Mouse (Mus musculus): ENCODE results near the gene P2rx4. TPM values are rescaled to one million over a fixed set of nuclear protein-coding genes. Genes with fewer than 3 reads are reported as not detected.

Gene P2rx4
- polyA plus RNA-seq, 1 experiment from 2014 or later = 20.7 TPM

- Histone ChIP-seq H3K9me3 (ENCODE audit: control insufficient read depth, low read depth, low read length) (no peaks in the 10 kb centered on the region), H3K9ac (replicated peaks; ENCODE audit: low read depth, low read length) (no peak overlapping the region), H3K4me3 (ENCODE audit: low read depth, low read length) (no peak overlapping the region), H3K27me3 (ENCODE audit: control insufficient read depth, insufficient read depth, low read length) (no peaks in the 10 kb centered on the region), H3K36me3 (ENCODE audit: control insufficient read depth, insufficient read depth, low read length) (no peaks in the 10 kb centered on the region), H3K4me2 (replicated peaks; ENCODE audit: low read depth, low read length) (no peak overlapping the region), H3K4me1 (ENCODE audit: control insufficient read depth, insufficient read depth, low read length) (peaks cover 8% of the 10 kb centered on the region), H3K27ac (ENCODE audit: low read length) (no peak overlapping the region)
- ATAC-seq (ENCODE audit: insufficient number of reproducible peaks, insufficient read depth, low FRiP score, low read depth) = no peak
- WGBS = 88% methylated on average over 7 of the region's 7 CpGs
These were observed 19.8 kb downstream of the P2rx4 start for GRCm38 (mm10) chr5:122727096-122727495.

DNA sequence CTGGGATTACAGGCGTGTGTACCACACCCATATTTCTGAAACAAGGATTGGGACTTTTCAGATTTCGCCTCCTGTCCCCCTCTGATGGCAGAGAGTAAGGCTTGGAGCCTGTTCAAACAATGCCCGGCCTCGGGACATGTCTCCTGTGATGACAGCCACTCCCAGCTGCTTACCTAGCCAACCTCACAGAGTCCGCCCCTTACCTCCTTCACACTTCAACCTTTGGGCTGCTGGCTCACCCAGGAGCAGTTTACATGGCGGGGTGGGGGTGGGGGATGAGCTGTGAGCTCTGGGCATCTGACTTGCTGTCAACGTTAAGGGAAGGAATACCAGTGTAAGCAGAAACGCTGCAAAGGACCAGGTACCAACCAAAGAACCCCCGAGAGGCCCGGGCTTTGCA lies 23.4 kb downstream of the P2rx4 start:
- ATAC-seq (ENCODE audit: insufficient number of reproducible peaks, insufficient read depth, low FRiP score, low read depth) = no peak
- WGBS = 75% methylated on average over 10 of the region's 10 CpGs
- no peaks in the 10 kb centered on the region for H3K36me3 ChIP-seq (ENCODE audit: control insufficient read depth, insufficient read depth, low read length)
- no peak overlapping the region for H3K4me2 ChIP-seq (replicated peaks; ENCODE audit: low read depth, low read length)
- no peaks in the 10 kb centered on the region for H3K9me3 ChIP-seq (ENCODE audit: control insufficient read depth, low read depth, low read length)
- peaks cover 15% of the 10 kb centered on the region for H3K4me1 ChIP-seq (ENCODE audit: control insufficient read depth, insufficient read depth, low read length)
- H3K27me3 ChIP-seq (ENCODE audit: control insufficient read depth, insufficient read depth, low read length) = no peaks in the 10 kb centered on the region
- no peak overlapping the region for H3K27ac ChIP-seq (ENCODE audit: low read length)
- no peak overlapping the region for H3K9ac ChIP-seq (replicated peaks; ENCODE audit: low read depth, low read length)
- no peak overlapping the region for H3K4me3 ChIP-seq (ENCODE audit: low read depth, low read length)

- Histone ChIP-seq H3K36me3 (ENCODE audit: control insufficient read depth, insufficient read depth, low read length) (no peaks in the 10 kb centered on the region), H3K4me1 (ENCODE audit: control insufficient read depth, insufficient read depth, low read length) (peaks cover 15% of the 10 kb centered on the region), H3K27me3 (ENCODE audit: control insufficient read depth, insufficient read depth, low read length) (no peaks in the 10 kb centered on the region), H3K27ac (ENCODE audit: low read length) (peak overlapping the region; percentile 67; the same call in 1 of the 2 replicates), H3K9ac (replicated peaks; ENCODE audit: low read depth, low read length) (no peak overlapping the region), H3K9me3 (ENCODE audit: control insufficient read depth, low read depth, low read length) (no peaks in the 10 kb centered on the region), H3K4me3 (ENCODE audit: low read depth, low read length) (no peak overlapping the region), H3K4me2 (replicated peaks; ENCODE audit: low read depth, low read length) (no peak overlapping the region; the same call in 1 of the 2 replicates)
- 76% methylated on average over 8 of the region's 8 CpGs for WGBS
- no peak for ATAC-seq (ENCODE audit: insufficient number of reproducible peaks, insufficient read depth, low FRiP score, low read depth)
These were observed 24.0 kb downstream of the P2rx4 start for GRCm38 (mm10) chr5:122731321-122731720.

GRCm38 (mm10) chr5:122731991-122732673 lies 24.8 kb downstream of the P2rx4 start:
- peak overlapping the region; percentile 85 for H3K27ac ChIP-seq (ENCODE audit: low read length)
- peak; percentile 56; the same call in 1 of the 2 replicates for ATAC-seq (ENCODE audit: insufficient number of reproducible peaks, insufficient read depth, low FRiP score, low read depth)
- no peak overlapping the region for H3K4me3 ChIP-seq (ENCODE audit: low read depth, low read length)
- no peaks in the 10 kb centered on the region for H3K27me3 ChIP-seq (ENCODE audit: control insufficient read depth, insufficient read depth, low read length)
- peaks cover 15% of the 10 kb centered on the region for H3K4me1 ChIP-seq (ENCODE audit: control insufficient read depth, insufficient read depth, low read length)
- H3K4me2 ChIP-seq (replicated peaks; ENCODE audit: low read depth, low read length) = no peak overlapping the region; the same call in 1 of the 2 replicates
- no peak overlapping the region for H3K9ac ChIP-seq (replicated peaks; ENCODE audit: low read depth, low read length)
- H3K36me3 ChIP-seq (ENCODE audit: control insufficient read depth, insufficient read depth, low read length) = no peaks in the 10 kb centered on the region
- 17% methylated on average over 15 of the region's 15 CpGs for WGBS
- no peaks in the 10 kb centered on the region for H3K9me3 ChIP-seq (ENCODE audit: control insufficient read depth, low read depth, low read length)

GRCm38 (mm10) chr5:122733881-122734280 lies 26.5 kb downstream of the P2rx4 start:
- 51% methylated on average over 17 of the region's 17 CpGs for WGBS
- Histone ChIP-seq H3K27me3 (ENCODE audit: control insufficient read depth, insufficient read depth, low read length) (no peaks in the 10 kb centered on the region), H3K4me1 (ENCODE audit: control insufficient read depth, insufficient read depth, low read length) (peaks cover 15% of the 10 kb centered on the region), H3K9me3 (ENCODE audit: control insufficient read depth, low read depth, low read length) (no peaks in the 10 kb centered on the region), H3K9ac (replicated peaks; ENCODE audit: low read depth, low read length) (no peak overlapping the region), H3K4me3 (ENCODE audit: low read depth, low read length) (no peak overlapping the region), H3K36me3 (ENCODE audit: control insufficient read depth, insufficient read depth, low read length) (no peaks in the 10 kb centered on the region), H3K4me2 (replicated peaks; ENCODE audit: low read depth, low read length) (no peak overlapping the region), H3K27ac (ENCODE audit: low read length) (no peak overlapping the region)
- ATAC-seq (ENCODE audit: insufficient number of reproducible peaks, insufficient read depth, low FRiP score, low read depth) = no peak

DNA sequence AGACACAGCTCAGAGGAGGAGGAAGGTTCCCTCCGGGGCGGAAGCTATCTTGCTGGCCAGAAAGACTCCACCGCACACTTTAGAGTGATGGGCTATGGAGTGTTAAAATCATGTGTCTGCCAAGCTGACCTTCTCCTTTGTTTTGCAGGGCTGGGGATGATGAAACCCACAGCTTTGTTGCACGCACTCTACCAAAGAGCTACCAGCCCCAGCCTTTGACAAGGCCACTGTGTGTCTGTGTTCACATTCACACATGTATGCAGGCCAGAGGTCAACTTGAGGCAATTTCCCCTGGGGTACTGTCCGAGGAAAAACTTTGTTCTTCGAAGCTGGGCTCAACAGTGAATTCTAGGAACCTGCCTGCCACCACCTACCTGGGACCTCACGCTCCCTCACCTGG lies 28.5 kb downstream of the P2rx4 start:
- no peak overlapping the region for H3K4me3 ChIP-seq (ENCODE audit: low read depth, low read length)
- 90% methylated on average over 7 of the region's 7 CpGs for WGBS
- no peak overlapping the region for H3K9ac ChIP-seq (replicated peaks; ENCODE audit: low read depth, low read length)
- H3K36me3 ChIP-seq (ENCODE audit: control insufficient read depth, insufficient read depth, low read length) = no peaks in the 10 kb centered on the region
- no peak for ATAC-seq (ENCODE audit: insufficient number of reproducible peaks, insufficient read depth, low FRiP score, low read depth)
- peaks cover 15% of the 10 kb centered on the region for H3K4me1 ChIP-seq (ENCODE audit: control insufficient read depth, insufficient read depth, low read length)
- H3K9me3 ChIP-seq (ENCODE audit: control insufficient read depth, low read depth, low read length) = no peaks in the 10 kb centered on the region
- no peak overlapping the region for H3K27ac ChIP-seq (ENCODE audit: low read length)
- H3K4me2 ChIP-seq (replicated peaks; ENCODE audit: low read depth, low read length) = no peak overlapping the region
- H3K27me3 ChIP-seq (ENCODE audit: control insufficient read depth, insufficient read depth, low read length) = no peaks in the 10 kb centered on the region

- H3K4me3 ChIP-seq (ENCODE audit: low read depth, low read length) = no peak overlapping the region
- no peak overlapping the region for H3K4me2 ChIP-seq (replicated peaks; ENCODE audit: low read depth, low read length)
- no peaks in the 10 kb centered on the region for H3K9me3 ChIP-seq (ENCODE audit: control insufficient read depth, low read depth, low read length)
- H3K9ac ChIP-seq (replicated peaks; ENCODE audit: low read depth, low read length) = no peak overlapping the region
- no peaks in the 10 kb centered on the region for H3K27me3 ChIP-seq (ENCODE audit: control insufficient read depth, insufficient read depth, low read length)
- H3K27ac ChIP-seq (ENCODE audit: low read length) = no peak overlapping the region
- no peaks in the 10 kb centered on the region for H3K36me3 ChIP-seq (ENCODE audit: control insufficient read depth, insufficient read depth, low read length)
- ATAC-seq (ENCODE audit: insufficient number of reproducible peaks, insufficient read depth, low FRiP score, low read depth) = no peak
- WGBS = 88% methylated on average over 15 of the region's 15 CpGs
- peaks cover 10% of the 10 kb centered on the region for H3K4me1 ChIP-seq (ENCODE audit: control insufficient read depth, insufficient read depth, low read length)
These were observed 29.4 kb downstream of the P2rx4 start for GRCm38 (mm10) chr5:122736761-122737160.

GRCm38 (mm10) chr5:122743880-122744422 lies 36.6 kb downstream of the P2rx4 start:
- 79% methylated on average over 13 of the region's 13 CpGs for WGBS
- no peak for ATAC-seq (ENCODE audit: insufficient number of reproducible peaks, insufficient read depth, low FRiP score, low read depth)
- Histone ChIP-seq H3K4me1 (ENCODE audit: control insufficient read depth, insufficient read depth, low read length) (no peaks in the 10 kb centered on the region), H3K4me3 (ENCODE audit: low read depth, low read length) (no peak overlapping the region), H3K27me3 (ENCODE audit: control insufficient read depth, insufficient read depth, low read length) (no peaks in the 10 kb centered on the region), H3K9ac (replicated peaks; ENCODE audit: low read depth, low read length) (no peak overlapping the region), H3K27ac (ENCODE audit: low read length) (no peak overlapping the region), H3K9me3 (ENCODE audit: control insufficient read depth, low read depth, low read length) (no peaks in the 10 kb centered on the region), H3K4me2 (replicated peaks; ENCODE audit: low read depth, low read length) (no peak overlapping the region), H3K36me3 (ENCODE audit: control insufficient read depth, insufficient read depth, low read length) (peaks cover 22% of the 10 kb centered on the region)
